Mouse (Mus musculus) liver, embryonic 14.5 days (tissue): ENCODE results near the gene Sema6b. TPM values are rescaled to one million over a fixed set of nuclear protein-coding genes. Genes with fewer than 3 reads are reported as not detected.

Experiments
- ATAC-seq: fragments of 200-750 bp; cut with Nextera tagmentation; 2 replicates; pipeline ENCODE4 v1.8.0; 2017; ENCODE audit warnings: moderate number of reproducible peaks, mild to moderate bottlenecking, moderate library complexity; ENCODE audit not compliant: insufficient read depth
- DNase-seq, 3 experiments: peaks; one replicate each; pipeline ENCODE4 v3.0.0-alpha.2; 2012 to 2013; ENCODE audit warnings: low read depth in 3 of 3, low spot score in 3 of 3
- H3K27ac ChIP-seq: fragments of 300-500 bp; sonication (generic); 2 replicates; pipeline ENCODE4 v1.5.1; 2014; ENCODE audit warnings: moderate library complexity, mild to moderate bottlenecking, control low read depth, inconsistent platforms
- H3K27me3 ChIP-seq: fragments of 300-500 bp; sonication (generic); 2 replicates; pipeline ENCODE4 v1.6.1; 2014; ENCODE audit warnings: mild to moderate bottlenecking, low read length, moderate library complexity; ENCODE audit not compliant: control insufficient read depth, insufficient read depth
- H3K36me3 ChIP-seq: fragments of 300-500 bp; sonication (generic); replicated peaks from 2 replicates; pipeline ENCODE4 v1.6.1; 2014; ENCODE audit warnings: low read depth; ENCODE audit not compliant: control insufficient read depth, insufficient read depth
- H3K4me1 ChIP-seq, 2 experiments: fragments of 200-500 bp in 1 of 2; fragments of 300-500 bp in 1 of 2; sonication (generic) in 1 of 2; replicated peaks; 2 replicates each; pipeline ENCODE4 v1.6.1; 2012 to 2014; ENCODE audit warnings: antibody characterized with exemption in 1 of 2, inconsistent platforms in 1 of 2, low read length in 1 of 2; ENCODE audit not compliant: control insufficient read depth in 2 of 2, insufficient read depth in 2 of 2
- H3K4me2 ChIP-seq: fragments of 300-500 bp; sonication (generic); 2 replicates; pipeline ENCODE4 v1.6.1; 2014; ENCODE audit warnings: low read depth, mild to moderate bottlenecking, control low read depth, moderate library complexity
- H3K4me3 ChIP-seq, 2 experiments: fragments of 200-500 bp in 1 of 2; fragments of 300-500 bp in 1 of 2; sonication (generic) in 1 of 2; 2 replicates each; pipeline ENCODE4 v1.5.1; 2012 to 2014; ENCODE audit warnings: low read depth in 2 of 2, low read length in 2 of 2, mild to moderate bottlenecking in 2 of 2, control low read depth in 1 of 2, inconsistent platforms in 1 of 2, moderate library complexity in 1 of 2; ENCODE audit not compliant: insufficient read depth in 1 of 2
- H3K9ac ChIP-seq: fragments of 300-500 bp; sonication (generic); replicated peaks from 2 replicates; pipeline ENCODE4 v1.6.1; 2014; ENCODE audit warnings: mild to moderate bottlenecking, control low read depth, moderate library complexity
- H3K9me3 ChIP-seq: fragments of 300-500 bp; sonication (generic); 2 replicates; pipeline ENCODE4 v1.6.1; 2016; ENCODE audit warnings: low read length, mixed read lengths; ENCODE audit not compliant: control insufficient read depth
- CTCF ChIP-seq: IDR thresholded peaks from 2 replicates; pipeline ENCODE4 v1.5.1; 2016; ENCODE audit warnings: antibody characterized with exemption, low read depth, control low read depth
- EP300 ChIP-seq: IDR thresholded peaks from 2 replicates; pipeline ENCODE4 v1.6.1; 2016; ENCODE audit warnings: antibody characterized with exemption, low read depth
- WGBS: fragments of 180-500 bp; shearing (Covaris S2); extraction: QIAGEN DNeasy Blood & Tissue Kit; methylation state at CpG from one replicate; pipeline ENCODE4 v1.1.7; 2014; ENCODE audit not compliant: insufficient replicate concordance; 5-methylcytosine and 5-hydroxymethylcytosine counted together
- polyA plus RNA-seq, 2 experiments: library from polyadenylated mRNA; depleted of rRNA in 1 of 2; stranded (reverse) in 1 of 2; unstranded in 1 of 2; fragments of >200 nt; fragmentation: Nextera tagmentation in 1 of 2; extraction: Ambion mirVana in 1 of 2; gene quantifications; 2 replicates each; pipeline versions ENCODE4 v1.2.1 to v1.2.3; 2012 to 2014

Gene Sema6b
- polyA plus RNA-seq, 2 experiments = 0.43 to 0.92 TPM

DNA sequence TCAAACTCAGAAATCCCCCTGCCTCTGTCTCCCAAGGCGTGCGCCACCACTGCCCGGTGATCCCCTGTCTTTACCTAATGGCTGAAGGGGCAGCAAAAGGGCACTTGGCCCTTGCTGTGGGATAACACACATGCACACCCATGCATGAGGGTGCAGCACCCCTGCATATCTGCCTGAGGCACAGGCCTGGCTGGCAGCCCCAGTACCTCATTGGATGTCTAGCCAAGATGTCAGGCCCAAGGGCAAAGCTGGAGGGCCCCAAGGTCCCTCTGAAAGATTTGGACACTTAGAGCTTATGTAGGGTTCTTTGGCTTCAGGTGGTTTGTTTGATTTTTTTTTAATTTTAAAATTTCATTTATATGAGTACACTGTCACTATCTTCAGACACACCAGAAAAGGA, 35.3 kb upstream of the Sema6b start:
- no peaks in the 10 kb centered on the region; a peak in 1 of 4 replicates for H3K4me1 ChIP-seq
- DNase-seq (no peak), ATAC-seq (no peak)
- no peak overlapping the region for H3K27ac ChIP-seq
- H3K9me3 ChIP-seq = no peaks in the 10 kb centered on the region
- H3K4me2 ChIP-seq = no peak overlapping the region
- no peak overlapping the region for H3K4me3 ChIP-seq
- H3K9ac ChIP-seq = no peak overlapping the region
- no peaks in the 10 kb centered on the region for H3K27me3 ChIP-seq
- peaks cover 12% of the 10 kb centered on the region; the same call in 1 of the 2 replicates for H3K36me3 ChIP-seq
- WGBS = 86% methylated on average over 3 of the region's 3 CpGs
- TF ChIP-seq EP300 = no peak
- no peak for TF ChIP-seq CTCF

DNA sequence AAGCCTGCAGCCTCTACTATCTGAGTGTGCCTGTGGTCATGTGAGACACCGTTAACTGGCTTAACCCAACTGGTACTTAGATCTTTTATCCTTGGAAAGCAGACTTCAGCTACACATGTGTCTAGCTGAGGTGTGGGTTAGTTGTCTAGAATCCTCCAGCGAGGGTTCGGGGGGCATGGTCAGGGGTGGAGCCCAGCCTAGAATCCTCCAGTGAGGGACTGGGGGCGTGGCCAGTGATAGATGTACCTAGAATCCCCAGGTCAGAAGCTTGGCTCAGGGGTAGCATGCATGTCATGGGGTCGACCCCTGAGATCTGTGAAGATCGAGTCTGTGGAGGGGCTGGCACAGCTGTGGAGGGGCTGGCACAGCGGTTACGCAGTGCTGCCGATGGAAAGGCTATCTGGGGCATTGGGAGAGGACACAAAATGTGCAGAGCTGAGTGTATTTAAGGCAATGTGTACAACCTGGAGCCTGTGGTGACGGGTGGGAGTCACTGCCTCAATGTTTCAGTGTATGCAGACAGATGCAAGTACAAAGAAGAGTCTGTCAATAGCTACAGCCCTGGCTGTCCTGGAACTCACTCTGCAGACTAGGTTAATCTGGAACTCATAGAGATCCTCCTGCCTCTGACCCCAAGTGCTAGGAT, 33.4 kb upstream of the Sema6b start:
- H3K27ac ChIP-seq = no peak overlapping the region
- WGBS = 54% methylated on average over 10 of the region's 10 CpGs
- H3K4me3 ChIP-seq = no peak overlapping the region
- ATAC-seq (no peak), DNase-seq (no peak)
- no peaks in the 10 kb centered on the region for H3K27me3 ChIP-seq
- H3K36me3 ChIP-seq = peaks cover 6% of the 10 kb centered on the region; the same call in 1 of the 2 replicates
- no peaks in the 10 kb centered on the region for H3K9me3 ChIP-seq
- no peak overlapping the region for H3K4me2 ChIP-seq
- no peaks in the 10 kb centered on the region; a peak in 1 of 4 replicates for H3K4me1 ChIP-seq
- no peak overlapping the region for H3K9ac ChIP-seq
- TF ChIP-seq EP300 (no peak), CTCF (no peak)

DNA sequence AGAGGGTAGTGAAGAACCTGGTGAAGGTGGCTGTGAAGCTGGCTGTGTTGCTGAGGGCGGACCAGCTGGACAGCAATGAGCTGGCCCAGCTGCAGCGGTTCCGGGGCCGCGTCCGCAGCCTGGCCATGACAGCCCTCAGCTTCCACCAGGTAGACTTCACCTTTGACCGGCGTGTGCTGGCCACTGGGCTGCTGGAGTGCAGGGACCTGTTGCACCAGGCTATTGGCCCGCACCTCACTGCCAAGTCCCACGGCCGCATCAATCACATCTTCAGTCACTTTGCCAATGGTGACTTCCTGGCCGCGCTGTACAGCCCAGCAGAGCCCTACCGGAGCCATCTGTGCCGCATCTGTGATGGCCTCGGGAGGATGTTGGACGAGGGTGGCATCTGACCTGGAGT, 31.7 kb upstream of the Sema6b start:
- Histone ChIP-seq H3K27ac (no peak overlapping the region), H3K4me1 (no peaks in the 10 kb centered on the region; a peak in 1 of 4 replicates), H3K4me3 (no peak overlapping the region), H3K36me3 (peaks cover 6% of the 10 kb centered on the region; the same call in 1 of the 2 replicates), H3K9ac (no peak overlapping the region), H3K27me3 (no peaks in the 10 kb centered on the region), H3K4me2 (no peak overlapping the region), H3K9me3 (no peaks in the 10 kb centered on the region)
- no peak for TF ChIP-seq EP300
- TF ChIP-seq CTCF = no peak
- 76% methylated on average over 17 of the region's 17 CpGs for WGBS
- ATAC-seq = no peak
- no peak for DNase-seq

DNA sequence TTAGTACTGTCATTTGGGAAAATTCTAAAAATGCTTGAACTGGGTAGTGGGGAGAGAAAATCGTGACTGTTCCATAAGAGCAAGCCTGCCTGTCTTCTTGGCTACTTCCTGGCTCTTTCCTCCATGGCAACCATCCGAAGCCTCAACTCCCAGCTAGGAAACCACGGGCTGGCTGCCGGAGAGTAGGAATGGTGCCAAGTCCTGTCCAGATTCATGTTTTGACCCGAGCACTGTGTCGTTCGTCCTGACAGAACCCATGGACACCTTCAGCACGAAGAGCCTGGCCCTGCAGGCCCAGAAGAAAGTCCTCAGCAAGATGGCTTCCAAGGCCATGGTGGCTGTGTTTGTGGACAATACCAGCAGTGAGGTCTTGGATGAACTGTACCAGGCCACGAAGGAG, 31.3 kb upstream of the Sema6b start:
- no peak for TF ChIP-seq EP300
- TF ChIP-seq CTCF = no peak
- no peak overlapping the region for H3K4me2 ChIP-seq
- no peak overlapping the region for H3K9ac ChIP-seq
- no peak overlapping the region for H3K4me3 ChIP-seq
- peaks cover 3% of the 10 kb centered on the region; the same call in 1 of the 2 replicates for H3K36me3 ChIP-seq
- WGBS = 57% methylated on average over 9 of the region's 9 CpGs
- no peaks in the 10 kb centered on the region; a peak in 1 of 4 replicates for H3K4me1 ChIP-seq
- DNase-seq (no peak), ATAC-seq (no peak)
- no peak overlapping the region for H3K27ac ChIP-seq
- no peaks in the 10 kb centered on the region for H3K9me3 ChIP-seq
- no peaks in the 10 kb centered on the region for H3K27me3 ChIP-seq

DNA sequence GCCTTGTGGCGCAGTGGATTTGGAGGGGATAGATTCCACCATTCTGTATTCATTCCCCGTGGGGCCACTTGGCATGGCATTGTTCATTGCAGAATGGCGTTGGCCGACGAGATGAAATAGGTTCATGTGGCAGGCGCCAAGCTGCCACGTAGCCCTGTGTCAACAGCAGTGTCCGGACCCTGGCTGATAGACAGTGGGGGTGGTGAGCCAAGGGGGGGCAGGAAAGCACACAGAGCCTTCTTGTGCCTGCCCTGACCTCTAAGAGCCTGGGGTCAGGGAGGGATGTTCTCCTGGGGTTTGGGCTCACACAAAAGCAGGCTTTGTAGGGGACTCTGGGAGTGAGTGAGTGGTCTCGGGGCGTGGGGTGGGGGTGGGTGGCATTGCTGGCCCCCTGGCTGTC, 30.5 kb upstream of the Sema6b start:
- no peak overlapping the region for H3K4me2 ChIP-seq
- no peaks in the 10 kb centered on the region for H3K36me3 ChIP-seq
- 52% methylated on average over 10 of the region's 10 CpGs for whole genome bisulfite sequencing
- ATAC-seq = no peak
- no peak overlapping the region for H3K9ac ChIP-seq
- H3K4me3 ChIP-seq = no peak overlapping the region
- H3K9me3 ChIP-seq = no peaks in the 10 kb centered on the region
- no peak for DNase-seq
- H3K27me3 ChIP-seq = no peaks in the 10 kb centered on the region
- no peak overlapping the region for H3K27ac ChIP-seq
- H3K4me1 ChIP-seq = no peaks in the 10 kb centered on the region; a peak in 1 of 4 replicates
- no peak for TF ChIP-seq EP300
- TF ChIP-seq CTCF = no peak
